Mouse (Mus musculus) kidney, adult 11 months (tissue): Measurements from ENCODE around the gene Armcx3.
"Not testable (repeated sequence)": the region's sequence is repeated elsewhere in the genome, so short reads cannot be mapped to it uniquely, and the experiment has no call there.

Experiments
- DNase-seq: peaks from one replicate; pipeline ENCODE4 v3.0.0; 2022

The Armcx3 gene

GRCm38 (mm10) chrX:134756434-134757292 is at the start of gene Armcx3:
Armcx3 (plus strand) TSS chrX:134756595.
- peak; percentile 47 for DNase-seq

GRCm38 (mm10) chrX:134716863-134717262 is 39.5 kb upstream of the Armcx3 start:
- no peak for DNase-seq

GRCm38 (mm10) chrX:134717752-134718308 is 38.6 kb upstream of the Armcx3 start, which contains the start of gene Armcx1:
Armcx1 (plus strand) TSS chrX:134717963.
- DNase-seq = peak; percentile 30

- peak; percentile 8 for DNase-seq
Measured at GRCm38 (mm10) chrX:134718524-134718923, 37.9 kb upstream of the Armcx3 start.

GRCm38 (mm10) chrX:134723762-134724161 is 32.6 kb upstream of the Armcx3 start:
- DNase-seq = not testable (repeated sequence)

- no peak for DNase-seq
Measured at GRCm38 (mm10) chrX:134729778-134730177, 26.6 kb upstream of the Armcx3 start.

- no peak for DNase-seq
Measured at GRCm38 (mm10) chrX:134737796-134738195, 18.6 kb upstream of the Armcx3 start.

GRCm38 (mm10) chrX:134739160-134739559 is 17.2 kb upstream of the Armcx3 start:
- no peak for DNase-seq

GRCm38 (mm10) chrX:134741862-134742261 is 14.5 kb upstream of the Armcx3 start:
- DNase-seq = no peak

GRCm38 (mm10) chrX:134746459-134746858 is 9.9 kb upstream of the Armcx3 start:
- peak; percentile 7 for DNase-seq

- peak; percentile 43 for DNase-seq
Measured at GRCm38 (mm10) chrX:134750764-134751592, 5.4 kb upstream of the Armcx3 start, which contains the start of gene Armcx6. Armcx6 (minus strand) TSS chrX:134751417.

GRCm38 (mm10) chrX:134751910-134752309 is 4.5 kb upstream of the Armcx3 start:
- DNase-seq = no peak

GRCm38 (mm10) chrX:134752584-134752983 is 3.8 kb upstream of the Armcx3 start:
- no peak for DNase-seq

- no peak for DNase-seq
Measured at GRCm38 (mm10) chrX:134757293-134757995, 1.0 kb downstream of the Armcx3 start.

GRCm38 (mm10) chrX:134763428-134764198 is 7.2 kb downstream of the Armcx3 start:
- DNase-seq = not testable (repeated sequence)

- no peak for DNase-seq
Measured at GRCm38 (mm10) chrX:134787728-134788127, 31.3 kb downstream of the Armcx3 start.

- no peak for DNase-seq
Measured at GRCm38 (mm10) chrX:134807833-134808754, 51.7 kb downstream of the Armcx3 start.

- DNase-seq = peak; percentile 15
Measured at GRCm38 (mm10) chrX:134808755-134809224, 52.4 kb downstream of the Armcx3 start, which contains the start of gene Armcx2. Armcx2 (minus strand) TSS chrX:134809221.
